Mouse (Mus musculus) T-helper 2 cell (primary cell): ENCODE measurements around the gene Olfr906.

Source experiments
- in situ Hi-C: fragments of 300-600 bp; cut with MboI, MseI; formaldehyde crosslinking; loops from one replicate; pipeline ENCODE4 v1.15.1; 2025; ENCODE audit warnings: high pct_unique_total_duplicates

Olfr906 gene

GRCm38 (mm10) chr9:38486785-38487184 is at the start of gene Olfr906:
Gene Olfr906, plus strand, starts transcription at chr9:38487085.
- in situ Hi-C loops: no loop called here

DNA sequence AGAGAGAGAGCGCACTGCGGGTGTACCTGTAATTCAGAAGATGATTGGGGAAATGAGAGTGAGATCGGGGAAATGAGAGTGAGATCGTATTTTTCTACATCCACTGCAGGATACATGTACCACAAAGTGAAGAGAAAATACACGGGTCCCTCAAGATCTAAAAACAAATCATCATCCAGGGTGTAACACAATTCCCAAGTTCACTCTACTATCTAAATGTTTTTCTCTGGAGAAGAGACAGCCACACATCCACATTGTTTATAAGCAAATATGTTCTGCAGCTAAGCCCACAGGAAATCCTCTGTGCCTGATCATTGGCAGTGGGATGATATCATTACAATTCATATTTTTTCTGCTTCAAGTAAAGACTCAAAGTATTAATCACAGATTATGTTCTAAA is 39.5 kb upstream of the Olfr906 start, which contains the start of gene Olfr902:
Olfr902 (plus strand) TSS at position 301 of the 400 bp plus-strand sequence.
- in situ Hi-C loops: no loop called here

- in situ Hi-C loops: no loop called here
Measured at GRCm38 (mm10) chr9:38462844-38463243, 24.0 kb upstream of the Olfr906 start, which contains the start of gene Olfr904. Gene Olfr904, plus strand, starts transcription at chr9:38463144.

DNA sequence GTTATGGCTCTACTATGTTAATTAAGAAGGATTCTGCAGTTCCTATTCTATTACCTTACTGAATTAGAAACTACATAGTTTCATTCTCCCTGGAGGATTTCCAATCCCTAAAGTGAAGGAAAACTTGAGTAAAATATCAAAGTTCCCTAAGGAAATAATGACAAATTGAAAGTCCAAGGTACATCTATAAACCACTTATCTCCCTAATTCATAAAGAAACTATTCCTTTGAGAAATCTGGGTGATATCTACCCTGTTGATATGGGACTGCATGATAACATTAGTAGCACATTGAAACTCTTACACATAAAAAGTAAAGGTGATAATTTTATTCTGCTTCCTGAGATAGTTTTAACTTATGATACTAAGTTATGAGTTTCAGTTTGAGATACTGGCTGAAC is 16.1 kb upstream of the Olfr906 start, which contains the start of gene Olfr905:
Olfr905 (plus strand) TSS at position 301 of the 400 bp plus-strand sequence.
- in situ Hi-C loops: no loop called here

- in situ Hi-C loops: loop anchor here (10.0 kb wide), 1 partner anchor 451 kb away; the partner anchor contains the start of gene Olfr884
Measured at GRCm38 (mm10) chr9:38495501-38495900, 8.6 kb downstream of the Olfr906 start, which contains the start of gene Olfr907. Gene Olfr907, plus strand, starts transcription at chr9:38495801.

DNA sequence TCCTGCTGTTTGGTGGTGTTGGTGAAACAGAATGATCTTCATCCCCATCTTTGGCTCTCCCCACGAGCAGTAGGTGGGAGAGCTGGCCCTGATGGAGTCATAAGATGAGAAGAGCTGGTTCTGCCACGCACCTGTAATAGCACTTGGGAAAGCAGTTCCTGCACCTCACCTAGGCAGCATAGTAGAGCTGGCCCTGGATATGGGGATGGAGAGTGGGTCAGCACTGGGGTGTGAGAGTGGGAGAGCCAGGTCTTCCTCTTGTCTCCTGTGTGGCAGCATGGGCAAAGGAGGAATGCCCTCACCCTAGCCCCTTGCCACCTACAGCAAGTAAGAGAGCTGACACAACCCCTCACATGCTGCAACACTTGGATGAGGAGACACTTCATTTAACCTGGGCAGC is 25.5 kb downstream of the Olfr906 start:
- in situ Hi-C loops: no loop called here

GRCm38 (mm10) chr9:38521280-38521679 is 34.4 kb downstream of the Olfr906 start, which contains the start of gene Olfr911-ps1:
Gene Olfr911-ps1, plus strand, starts transcription at chr9:38521580.
- in situ Hi-C loops: no loop called here

DNA sequence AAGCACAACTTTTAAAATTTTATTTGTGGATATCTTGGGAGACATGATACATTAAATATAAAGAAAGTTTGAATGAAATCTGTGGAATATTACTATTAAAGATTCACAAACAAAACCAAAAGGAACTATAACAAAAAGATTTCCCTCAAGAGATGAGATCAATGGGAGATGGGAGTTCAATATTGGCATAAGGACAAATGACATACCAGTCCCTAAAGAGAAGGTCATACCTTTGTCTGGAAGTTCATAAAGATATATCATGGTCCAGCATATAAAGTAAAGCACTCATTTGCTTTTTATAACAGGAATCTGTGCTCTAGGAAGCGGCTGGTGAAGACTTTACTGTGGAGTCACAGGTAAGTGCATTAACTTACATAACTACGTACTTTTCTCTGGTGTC is 50.7 kb downstream of the Olfr906 start, which contains the start of gene Olfr910:
Olfr910 (plus strand) TSS at position 301 of the 400 bp plus-strand sequence.
- in situ Hi-C loops: no loop called here
